Mouse (Mus musculus) hindbrain, embryonic 16.5 days (tissue): Measurements from ENCODE around the gene Slbp. TPM values are rescaled to one million over a fixed set of nuclear protein-coding genes. Genes with fewer than 3 reads are reported as not detected.
A peak's percentile ranks its signal among the peaks of the same experiment; 100 is the strongest.

Experiments used
- ATAC-seq: fragments of 200-750 bp; cut with Nextera tagmentation; 2 replicates; pipeline ENCODE4 v1.8.0; 2017; ENCODE audit warnings: moderate TSS enrichment, moderate library complexity
- H3K27ac ChIP-seq: fragments of 300-500 bp; sonication (generic); 2 replicates; pipeline ENCODE4 v1.5.1; 2014; ENCODE audit warnings: low read depth, mild to moderate bottlenecking, control low read depth, low read length, moderate library complexity
- H3K27me3 ChIP-seq: fragments of 300-500 bp; sonication (generic); replicated peaks from 2 replicates; pipeline ENCODE4 v1.6.1; 2014; ENCODE audit warnings: low read length; ENCODE audit not compliant: control insufficient read depth, insufficient read depth
- H3K36me3 ChIP-seq: fragments of 300-500 bp; sonication (generic); 2 replicates; pipeline ENCODE4 v1.6.1; 2014; ENCODE audit warnings: mild to moderate bottlenecking, low read length, moderate library complexity, mixed read lengths; ENCODE audit not compliant: control insufficient read depth, insufficient read depth
- H3K4me1 ChIP-seq: fragments of 300-500 bp; sonication (generic); 2 replicates; pipeline ENCODE4 v1.6.1; 2014; ENCODE audit warnings: low read depth, low read length; ENCODE audit not compliant: control insufficient read depth, insufficient read depth
- H3K4me2 ChIP-seq: fragments of 300-500 bp; sonication (generic); 2 replicates; pipeline ENCODE4 v1.6.1; 2014; ENCODE audit warnings: mild to moderate bottlenecking, low read length, control low read depth, moderate library complexity
- H3K4me3 ChIP-seq: fragments of 300-500 bp; sonication (generic); 2 replicates; pipeline ENCODE4 v1.5.1; 2014; ENCODE audit warnings: mild to moderate bottlenecking, low read length, control low read depth, moderate library complexity
- H3K9ac ChIP-seq: fragments of 300-500 bp; sonication (generic); 2 replicates; pipeline ENCODE4 v1.6.1; 2014; ENCODE audit warnings: low read depth, mild to moderate bottlenecking, control low read depth, low read length, moderate library complexity
- H3K9me3 ChIP-seq: fragments of 300-500 bp; sonication (generic); 2 replicates; pipeline ENCODE4 v1.6.1; 2014; ENCODE audit warnings: mild to moderate bottlenecking, low read length, moderate library complexity; ENCODE audit not compliant: control insufficient read depth
- WGBS: fragments of 180-500 bp; shearing (Covaris S2); extraction: QIAGEN DNeasy Blood & Tissue Kit; methylation state at CpG from one replicate; pipeline ENCODE4 v1.1.7; 2014; 5-methylcytosine and 5-hydroxymethylcytosine counted together
- polyA plus RNA-seq: library from polyadenylated mRNA; unstranded; fragments of >200 nt; fragmentation: Nextera tagmentation; extraction: Ambion mirVana; gene quantifications from 2 replicates; pipeline ENCODE4 v1.2.1, GENCODE M21; 2015

The Slbp gene
- polyA plus RNA-seq, 1 experiment from 2014 or later, result 133 TPM

DNA sequence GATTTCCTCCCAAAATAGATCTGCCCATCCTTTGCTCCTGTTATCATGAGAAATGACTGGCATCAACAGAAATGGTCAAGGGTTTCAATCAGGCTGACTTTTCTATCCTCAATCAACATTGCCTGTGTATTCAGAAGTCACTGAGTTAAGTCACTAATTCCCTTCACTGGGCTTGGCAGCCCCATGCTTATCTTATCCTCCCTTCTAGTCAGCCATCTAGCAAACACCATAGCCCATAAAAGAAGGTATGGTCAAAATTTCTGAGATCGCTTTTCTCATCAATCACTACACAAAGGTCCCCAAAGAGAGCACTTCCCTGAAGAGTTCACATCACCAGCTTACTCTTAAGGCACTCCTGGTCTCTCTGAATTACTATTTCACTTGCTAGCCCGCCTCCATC is 1.4 kb downstream of the Slbp start:
- no peak overlapping the region for H3K27ac ChIP-seq
- H3K4me3 ChIP-seq, result peak overlapping the region; percentile 93
- H3K36me3 ChIP-seq, result peaks cover 8% of the 10 kb centered on the region; the same call in 1 of the 2 replicates
- no peaks in the 10 kb centered on the region for H3K27me3 ChIP-seq
- 15% methylated on average over 2 of the region's 2 CpGs for WGBS
- peak overlapping the region; percentile 88 for H3K9ac ChIP-seq
- H3K4me2 ChIP-seq, result peak overlapping the region; percentile 76
- no peak for ATAC-seq
- peaks cover 23% of the 10 kb centered on the region for H3K4me1 ChIP-seq
- H3K9me3 ChIP-seq, result no peaks in the 10 kb centered on the region

DNA sequence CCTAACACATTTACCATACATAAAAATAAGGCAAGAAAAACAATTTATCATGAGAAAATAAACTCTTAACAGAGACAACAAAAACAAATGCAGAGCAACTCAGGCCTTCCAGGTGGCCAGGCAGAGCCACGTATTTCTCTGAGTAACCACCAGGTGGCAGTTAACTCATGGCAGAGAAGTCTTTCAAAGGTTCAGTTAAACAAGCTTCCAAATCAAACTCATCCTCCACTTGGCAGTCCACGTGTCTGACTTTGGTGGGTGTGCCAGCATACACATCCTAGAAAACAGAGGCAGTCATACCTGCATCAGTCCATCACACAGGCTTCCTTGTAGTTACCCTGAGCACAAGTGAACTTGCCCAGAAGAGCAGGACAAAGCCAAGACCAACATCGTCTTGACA is 11.7 kb downstream of the Slbp start:
- ATAC-seq, result no peak
- Histone ChIP-seq H3K9ac (no peak overlapping the region), H3K36me3 (peaks cover 28% of the 10 kb centered on the region), H3K4me3 (no peak overlapping the region), H3K4me1 (no peaks in the 10 kb centered on the region), H3K9me3 (no peaks in the 10 kb centered on the region), H3K4me2 (no peak overlapping the region), H3K27ac (no peak overlapping the region), H3K27me3 (no peaks in the 10 kb centered on the region)
- 41% methylated on average over 3 of the region's 3 CpGs for WGBS

DNA sequence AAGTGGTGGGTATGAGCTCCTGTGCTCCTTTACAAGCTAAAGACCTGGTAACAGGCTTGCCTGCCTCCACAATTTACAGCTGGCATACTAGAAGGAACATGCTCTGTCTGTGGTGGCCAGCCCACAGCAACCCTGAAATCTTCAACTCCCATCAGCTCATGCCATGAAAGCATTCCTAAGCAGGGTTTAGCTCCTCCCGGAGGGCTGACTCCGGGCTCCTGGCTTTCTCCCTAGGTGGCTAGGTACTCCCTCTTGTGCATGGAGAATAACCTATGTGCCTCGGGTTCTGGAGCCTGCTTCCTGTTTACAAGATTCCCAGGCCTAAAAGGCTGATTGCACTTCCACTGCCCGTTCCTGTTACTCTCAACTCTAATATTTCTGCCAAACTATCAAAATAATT is 13.5 kb downstream of the Slbp start:
- H3K4me2 ChIP-seq, result no peak overlapping the region
- no peak for ATAC-seq
- 86% methylated on average over 4 of the region's 4 CpGs for WGBS
- H3K27ac ChIP-seq, result no peak overlapping the region
- H3K27me3 ChIP-seq, result no peaks in the 10 kb centered on the region
- no peak overlapping the region for H3K4me3 ChIP-seq
- H3K9me3 ChIP-seq, result no peaks in the 10 kb centered on the region
- H3K9ac ChIP-seq, result no peak overlapping the region
- peaks cover 20% of the 10 kb centered on the region for H3K36me3 ChIP-seq
- no peaks in the 10 kb centered on the region for H3K4me1 ChIP-seq

DNA sequence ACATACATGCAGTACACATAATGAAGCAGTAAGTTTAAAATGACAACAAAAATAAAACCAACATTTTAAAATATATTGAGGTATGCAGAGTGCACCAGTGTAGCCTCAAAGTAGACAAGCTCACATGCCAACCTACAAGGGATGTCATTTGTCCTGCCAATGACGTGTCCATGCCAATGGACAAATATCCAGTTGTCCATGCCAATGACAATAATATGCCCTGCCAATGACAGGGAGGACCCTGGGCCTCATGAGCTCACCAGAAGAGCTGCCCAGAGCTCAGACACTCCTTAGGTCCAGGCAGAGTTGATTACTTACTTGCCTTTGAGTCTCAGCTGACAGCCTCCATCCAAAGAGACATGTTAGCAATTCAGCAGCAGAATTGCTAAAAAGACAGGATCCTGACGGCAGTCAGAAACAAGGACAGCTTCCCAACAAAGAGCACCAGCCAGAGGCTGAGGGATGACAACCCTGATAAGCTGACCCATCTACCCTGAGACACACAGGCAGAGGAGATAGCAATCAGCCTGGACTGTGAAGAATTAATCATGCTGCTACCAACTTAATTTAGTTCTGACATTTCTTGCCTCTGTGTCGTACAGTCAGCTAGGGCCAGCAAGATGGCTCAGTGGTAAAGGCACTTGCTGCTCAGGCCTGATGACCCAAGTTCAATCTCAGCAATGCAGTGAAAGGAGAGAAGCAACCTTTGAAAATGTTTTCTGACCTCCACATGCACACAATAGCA is 14.6 kb downstream of the Slbp start:
- H3K9me3 ChIP-seq, result no peaks in the 10 kb centered on the region
- no peak overlapping the region for H3K4me2 ChIP-seq
- H3K27ac ChIP-seq, result no peak overlapping the region
- no peak overlapping the region for H3K4me3 ChIP-seq
- 80% methylated on average over 3 of the region's 3 CpGs for WGBS
- H3K9ac ChIP-seq, result no peak overlapping the region
- no peaks in the 10 kb centered on the region for H3K4me1 ChIP-seq
- no peaks in the 10 kb centered on the region for H3K27me3 ChIP-seq
- no peak for ATAC-seq
- peaks cover 13% of the 10 kb centered on the region for H3K36me3 ChIP-seq

DNA sequence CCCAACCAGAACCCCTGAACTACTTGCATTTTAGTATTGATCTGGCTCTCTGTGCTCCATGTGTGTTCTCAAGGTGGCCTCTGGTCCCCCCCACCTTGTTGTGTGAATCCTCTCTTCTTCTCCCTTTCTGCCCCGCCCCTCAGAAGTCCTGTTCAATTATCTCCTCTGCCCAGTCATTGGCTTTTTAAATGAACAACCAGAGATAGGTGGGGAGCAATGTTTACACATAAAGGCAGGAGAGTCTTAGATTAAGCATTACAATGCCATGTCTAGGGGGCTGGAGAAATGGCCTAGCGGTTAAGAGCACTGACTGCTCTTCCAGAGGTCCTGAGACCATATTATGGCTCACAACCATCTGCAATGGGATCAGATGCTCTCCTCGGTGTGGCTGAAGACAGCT is 17.0 kb downstream of the Slbp start:
- no peak for ATAC-seq
- no peak overlapping the region for H3K4me3 ChIP-seq
- no peak overlapping the region for H3K4me2 ChIP-seq
- H3K27ac ChIP-seq, result no peak overlapping the region
- WGBS, result 94% methylated on average over 3 of the region's 3 CpGs
- peaks cover 6% of the 10 kb centered on the region for H3K36me3 ChIP-seq
- H3K27me3 ChIP-seq, result no peaks in the 10 kb centered on the region
- peaks cover 2% of the 10 kb centered on the region for H3K4me1 ChIP-seq
- H3K9ac ChIP-seq, result no peak overlapping the region
- H3K9me3 ChIP-seq, result no peaks in the 10 kb centered on the region

DNA sequence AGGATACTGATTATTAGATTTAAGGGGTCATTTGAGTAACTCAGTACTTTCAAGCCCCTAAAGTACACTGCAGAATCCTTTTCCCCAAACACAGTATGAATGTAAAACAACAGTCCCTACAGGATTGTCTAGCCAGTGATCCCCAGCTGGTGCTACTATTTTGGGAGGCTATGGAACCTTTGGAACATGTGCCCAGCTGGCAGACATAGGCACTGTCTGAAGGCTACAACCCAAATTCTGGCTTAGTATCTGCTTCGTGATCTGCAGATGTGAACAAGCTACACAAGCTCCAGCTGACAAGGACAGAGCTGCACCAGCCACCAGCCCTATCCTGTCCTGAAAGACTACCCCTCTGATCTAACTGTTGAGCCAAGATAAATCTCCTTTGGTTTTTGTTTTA is 19.8 kb downstream of the Slbp start:
- ATAC-seq, result no peak
- no peak overlapping the region for H3K27ac ChIP-seq
- no peak overlapping the region for H3K4me2 ChIP-seq
- WGBS, result 96% methylated on average over 1 of the region's 1 CpGs
- H3K4me3 ChIP-seq, result no peak overlapping the region
- H3K36me3 ChIP-seq, result 0 out of 2 replicates have a peak, but pooled peaks cover 2% of the 10 kb centered on the region
- H3K4me1 ChIP-seq, result peaks cover 15% of the 10 kb centered on the region
- H3K27me3 ChIP-seq, result no peaks in the 10 kb centered on the region
- H3K9ac ChIP-seq, result no peak overlapping the region
- no peaks in the 10 kb centered on the region for H3K9me3 ChIP-seq

DNA sequence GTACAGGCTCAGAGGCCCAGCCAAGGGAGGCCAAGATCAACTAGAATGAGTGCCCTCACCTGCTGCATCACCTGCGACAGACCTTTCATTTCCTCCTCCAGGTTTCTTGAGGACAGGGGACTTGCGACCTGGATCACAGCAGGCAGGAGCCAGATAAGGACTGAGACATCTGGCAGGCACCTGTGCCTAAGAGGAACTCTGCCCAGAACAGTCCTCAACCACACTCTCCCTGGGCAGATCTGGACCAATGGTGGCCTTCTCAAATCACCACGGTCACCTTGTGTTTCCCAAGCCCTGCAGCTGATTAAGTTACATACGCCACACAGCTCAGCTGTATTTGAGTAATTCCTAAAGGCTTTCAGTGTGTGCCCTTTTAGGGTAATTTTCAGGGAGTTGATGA is 21.8 kb downstream of the Slbp start:
- Histone ChIP-seq H3K4me3 (peak overlapping the region; percentile 77), H3K4me2 (peak overlapping the region; percentile 66), H3K4me1 (peaks cover 15% of the 10 kb centered on the region), H3K9me3 (no peaks in the 10 kb centered on the region), H3K27ac (no peak overlapping the region; the same call in 1 of the 2 replicates), H3K36me3 (no peaks in the 10 kb centered on the region), H3K9ac (peak overlapping the region; percentile 70; the same call in 1 of the 2 replicates), H3K27me3 (no peaks in the 10 kb centered on the region)
- WGBS, result 74% methylated on average over 4 of the region's 4 CpGs
- no peak for ATAC-seq

DNA sequence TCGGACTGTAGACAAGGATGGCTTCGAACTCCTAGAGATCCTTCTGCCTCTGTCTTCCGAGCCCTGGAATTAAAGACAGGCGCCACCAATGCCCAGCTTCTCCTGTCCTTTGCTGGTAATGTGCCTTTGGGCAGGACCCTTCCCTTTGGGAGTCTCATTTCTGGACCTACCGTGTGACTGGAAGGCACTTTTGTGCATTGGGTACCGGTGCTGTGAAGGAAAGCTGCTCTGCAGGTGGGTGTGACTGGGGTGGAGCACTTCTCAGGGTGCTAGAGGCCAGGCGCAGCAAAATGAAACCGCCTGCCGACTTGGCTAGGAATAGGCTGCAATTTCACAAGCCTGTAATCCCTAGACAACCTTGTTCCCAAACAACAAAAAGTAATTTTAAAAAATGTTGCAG is 22.3 kb downstream of the Slbp start:
- H3K36me3 ChIP-seq, result no peaks in the 10 kb centered on the region
- WGBS, result 8% methylated on average over 9 of the region's 9 CpGs
- no peaks in the 10 kb centered on the region for H3K27me3 ChIP-seq
- peak overlapping the region; percentile 70 for H3K9ac ChIP-seq
- H3K4me2 ChIP-seq, result peak overlapping the region; percentile 66
- peak overlapping the region; percentile 77 for H3K4me3 ChIP-seq
- peak; percentile 12; the same call in 1 of the 2 replicates for ATAC-seq
- H3K27ac ChIP-seq, result peak overlapping the region; percentile 63; the same call in 1 of the 2 replicates
- H3K4me1 ChIP-seq, result peaks cover 15% of the 10 kb centered on the region
- no peaks in the 10 kb centered on the region for H3K9me3 ChIP-seq

DNA sequence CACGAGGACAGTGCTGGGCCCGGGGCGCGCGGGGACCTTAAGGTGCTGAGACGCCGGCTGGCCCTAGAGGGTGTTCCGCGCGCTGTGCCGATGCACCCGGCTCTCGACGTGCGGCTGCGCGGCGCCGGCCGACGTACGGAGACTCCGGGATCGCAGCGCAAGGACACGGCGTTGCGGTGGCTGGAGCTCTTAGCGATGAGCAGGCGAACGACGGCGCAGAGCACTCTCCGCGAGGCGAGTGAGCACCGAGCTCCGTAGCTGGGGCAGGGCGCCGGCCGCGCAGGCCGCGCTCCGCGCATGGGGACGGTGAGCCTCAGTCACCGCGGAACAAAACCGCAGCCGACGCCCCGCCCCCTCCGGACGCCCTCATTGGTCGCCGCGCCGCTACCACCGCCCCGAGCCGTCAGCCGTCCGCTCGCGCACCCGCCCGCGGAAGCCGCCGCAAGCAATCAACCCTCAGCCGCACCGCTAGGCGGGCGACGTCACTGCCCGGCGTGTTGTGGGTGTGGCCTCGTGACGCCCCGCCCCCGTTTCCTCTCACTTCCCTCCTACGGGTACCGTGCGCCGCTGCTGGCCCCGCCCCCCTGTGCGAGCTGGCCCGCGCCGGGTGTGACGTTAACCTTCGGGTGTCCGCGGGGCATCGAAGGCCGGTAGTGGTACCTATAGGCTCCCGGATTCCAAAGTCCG is 22.9 kb downstream of the Slbp start, which contains the start of the genes Fam53a and Gm9903:
Fam53a (minus strand) TSS at position 335 of the 687 bp plus-strand sequence.
Gm9903 (plus strand) TSS at position 625 of the 687 bp plus-strand sequence.
- H3K4me1 ChIP-seq, result peaks cover 15% of the 10 kb centered on the region
- no peaks in the 10 kb centered on the region for H3K9me3 ChIP-seq
- 0% methylated on average over 50 of the region's 99 CpGs for WGBS
- peak within 1 kb of the TSS; percentile 66 for H3K4me2 ChIP-seq
- peak; percentile 96 for ATAC-seq
- H3K9ac ChIP-seq, result peak within 1 kb of the TSS; percentile 80
- H3K27ac ChIP-seq, result peak within 1 kb of the TSS; percentile 82
- no peaks in the 10 kb centered on the region for H3K27me3 ChIP-seq
- H3K4me3 ChIP-seq, result peak within 1 kb of the TSS; percentile 77
- H3K36me3 ChIP-seq, result no peaks in the 10 kb centered on the region
